In genomic region chr12:50804391-50804790, GRCm38 (mm10) we compare ENCODE assay signal across 12 mouse cellular contexts.
"Had no signal": no experiment of that assay in that cellular context is flagged by ENCODE, and none has a peak within 500 bp of the region (broad histone marks: within the 10 kb centered on the region; RNA-seq: fewer than 3 reads in every experiment).

No protein-coding gene starts in this region.

- DNase-seq: kidney, postnatal 25 days; layer of hippocampus, postnatal 36 days; left cerebral cortex, postnatal 4 days; lung, adult 18-20 months; thymus, adult 18-20 months; thymus, postnatal 14 days had no signal

- H3K4me3 ChIP-seq: limb, embryonic 13.5 days; midbrain, embryonic 12.5 days; neural tube, embryonic 13.5 days had no signal

- H3K27me3 ChIP-seq: midbrain, embryonic 12.5 days; neural tube, embryonic 13.5 days had no signal

- H3K36me3 ChIP-seq: limb, embryonic 13.5 days; midbrain, embryonic 12.5 days; neural tube, embryonic 13.5 days had no signal

- H3K9ac ChIP-seq: limb, embryonic 13.5 days; liver, embryonic 14.5 days; midbrain, embryonic 12.5 days; neural tube, embryonic 13.5 days had no signal

- H3K4me2 ChIP-seq: limb, embryonic 13.5 days; midbrain, embryonic 12.5 days; neural tube, embryonic 13.5 days had no signal

- ATAC-seq: midbrain, embryonic 16.5 days had no signal

- H3K9me3 ChIP-seq: limb, embryonic 13.5 days; midbrain, embryonic 12.5 days; neural tube, embryonic 13.5 days had no signal

- H3K27ac ChIP-seq: limb, embryonic 13.5 days; liver, embryonic 14.5 days; midbrain, embryonic 12.5 days; neural tube, embryonic 13.5 days; stomach, postnatal 0 days had no signal

- H3K4me1 ChIP-seq: limb, embryonic 13.5 days; neural tube, embryonic 13.5 days had no signal
